Mouse (Mus musculus) c-Kit-negative CD71-positive TER-119-positive erythroid progenitor cells, embryonic 14.5 days (primary cell): ENCODE results near the gene Rwdd2b.

Source experiments
- DNase-seq: peaks from one replicate; pipeline ENCODE4 v3.0.0-alpha.2; 2013; ENCODE audit warnings: low read depth, low spot score

Gene Rwdd2b

GRCm38 (mm10) chr16:87420662-87421061 is 19.7 kb downstream of the Rwdd2b start:
- no peak for DNase-seq

- peak; percentile 27 for DNase-seq
Observed at GRCm38 (mm10) chr16:87405001-87405400, 35.4 kb downstream of the Rwdd2b start.

GRCm38 (mm10) chr16:87393813-87394548 is 46.4 kb downstream of the Rwdd2b start:
- DNase-seq = no peak

- no peak for DNase-seq
Observed at GRCm38 (mm10) chr16:87387444-87387977, 52.9 kb downstream of the Rwdd2b start.

- no peak for DNase-seq
Observed at GRCm38 (mm10) chr16:87384366-87384765, 56.0 kb downstream of the Rwdd2b start.
